Mouse (Mus musculus) ES-Bruce4 (cell line): ENCODE data around the gene Tgfb1i1. TPM values are rescaled to one million over a fixed set of nuclear protein-coding genes. Genes with fewer than 3 reads are reported as not detected.

Experiments used
- H3K27ac ChIP-seq: 2 replicates; pipeline ENCODE4 v1.5.1; 2012; ENCODE audit warnings: low read length, inconsistent platforms; ENCODE audit not compliant: insufficient read depth
- H3K27me3 ChIP-seq: 2 replicates; pipeline ENCODE4 v1.6.1; 2012; ENCODE audit warnings: mild to moderate bottlenecking, low read length, inconsistent platforms; ENCODE audit not compliant: control insufficient read depth, poor library complexity, insufficient read depth, severe bottlenecking
- H3K36me3 ChIP-seq: 2 replicates; pipeline ENCODE4 v1.6.1; 2012; ENCODE audit warnings: inconsistent platforms, mild to moderate bottlenecking, low read length, moderate library complexity; ENCODE audit not compliant: control insufficient read depth, poor library complexity, insufficient read depth, severe bottlenecking
- H3K4me1 ChIP-seq: one replicate; pipeline ENCODE4 v1.8.1; 2011; ENCODE audit warnings: low read length; ENCODE audit not compliant: control insufficient read depth, insufficient read depth
- H3K4me3 ChIP-seq: 2 replicates; pipeline ENCODE4 v1.5.1; 2011; ENCODE audit warnings: low read depth, mild to moderate bottlenecking, low read length
- H3K9ac ChIP-seq: 2 replicates; pipeline ENCODE4 v1.6.1; 2012; ENCODE audit warnings: low read depth, mild to moderate bottlenecking, inconsistent platforms; ENCODE audit not compliant: poor library complexity, severe bottlenecking
- H3K9me3 ChIP-seq: replicated peaks from 2 replicates; pipeline ENCODE4 v1.6.1; 2012; ENCODE audit warnings: mild to moderate bottlenecking, low read length, inconsistent platforms; ENCODE audit not compliant: control insufficient read depth, poor library complexity, insufficient read depth, severe bottlenecking
- CTCF ChIP-seq: IDR thresholded peaks from one replicate; pipeline ENCODE4 v1.8.1; 2011; ENCODE audit warnings: low read depth, low read length
- EP300 ChIP-seq: IDR thresholded peaks from 2 replicates; pipeline ENCODE4 v1.6.1; 2011; ENCODE audit warnings: low read depth, low read length; ENCODE audit not compliant: insufficient read depth
- POLR2A ChIP-seq: IDR thresholded peaks from one replicate; pipeline ENCODE4 v1.8.1; 2011; ENCODE audit warnings: low read length; ENCODE audit not compliant: insufficient read depth
- polyA plus RNA-seq: library from polyadenylated mRNA; stranded (reverse); fragments of >200 nt; gene quantifications from 2 replicates; pipeline ENCODE4 v1.2.4, GENCODE M21; 2011; ENCODE audit warnings: low read depth; ENCODE audit not compliant: missing spikeins, insufficient read depth, insufficient read length

Tgfb1i1 gene
- polyA plus RNA-seq, 1 experiment: 6.0 TPM

GRCm38 (mm10) chr7:128298481-128299342 lies 52.1 kb downstream of the Tgfb1i1 start:
- no peak overlapping the region for H3K4me3 ChIP-seq
- H3K9me3 ChIP-seq: no peaks in the 10 kb centered on the region
- H3K9ac ChIP-seq: peak overlapping the region; percentile 87
- TF ChIP-seq EP300: no peak
- TF ChIP-seq POLR2A: no peak
- TF ChIP-seq CTCF: no peak
- no peaks in the 10 kb centered on the region for H3K4me1 ChIP-seq
- H3K27ac ChIP-seq: no peak overlapping the region
- H3K27me3 ChIP-seq: no peaks in the 10 kb centered on the region
- no peaks in the 10 kb centered on the region for H3K36me3 ChIP-seq

DNA sequence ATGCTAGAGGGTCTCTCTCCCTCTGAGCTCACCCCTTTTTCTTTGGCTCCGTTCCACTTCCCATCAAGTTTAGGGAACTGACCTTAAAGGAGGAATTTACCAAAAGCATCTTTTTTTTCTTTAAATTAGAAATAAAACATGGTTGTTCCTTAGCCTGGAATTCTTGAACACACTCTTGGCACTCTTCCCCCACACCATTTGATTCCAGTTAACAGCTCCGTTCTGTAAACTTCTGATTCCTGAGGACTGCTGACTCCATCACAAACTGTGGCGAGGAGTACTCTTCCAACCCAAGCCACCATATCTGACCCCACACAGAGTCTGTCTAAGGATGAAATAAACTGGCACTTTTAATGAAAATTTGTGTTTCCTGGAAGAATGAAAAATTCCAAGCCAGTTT lies 54.3 kb downstream of the Tgfb1i1 start:
- Histone ChIP-seq H3K27ac (no peak overlapping the region), H3K36me3 (no peaks in the 10 kb centered on the region), H3K4me1 (no peaks in the 10 kb centered on the region), H3K27me3 (no peaks in the 10 kb centered on the region), H3K9ac (no peak overlapping the region), H3K9me3 (no peaks in the 10 kb centered on the region), H3K4me3 (no peak overlapping the region)
- TF ChIP-seq CTCF (no peak), POLR2A (no peak), EP300 (no peak)

GRCm38 (mm10) chr7:128302151-128302550 lies 55.5 kb downstream of the Tgfb1i1 start:
- Histone ChIP-seq H3K27me3 (no peaks in the 10 kb centered on the region), H3K36me3 (no peaks in the 10 kb centered on the region), H3K9ac (no peak overlapping the region), H3K27ac (no peak overlapping the region), H3K9me3 (no peaks in the 10 kb centered on the region), H3K4me1 (no peaks in the 10 kb centered on the region), H3K4me3 (no peak overlapping the region)
- TF ChIP-seq CTCF (no peak), POLR2A (no peak), EP300 (no peak)

GRCm38 (mm10) chr7:128304198-128304597 lies 57.6 kb downstream of the Tgfb1i1 start:
- H3K9me3 ChIP-seq: no peaks in the 10 kb centered on the region
- no peak overlapping the region for H3K4me3 ChIP-seq
- H3K9ac ChIP-seq: no peak overlapping the region
- H3K4me1 ChIP-seq: no peaks in the 10 kb centered on the region
- H3K27me3 ChIP-seq: no peaks in the 10 kb centered on the region
- no peak overlapping the region for H3K27ac ChIP-seq
- TF ChIP-seq EP300 (no peak), CTCF (no peak), POLR2A (no peak)
- no peaks in the 10 kb centered on the region for H3K36me3 ChIP-seq

DNA sequence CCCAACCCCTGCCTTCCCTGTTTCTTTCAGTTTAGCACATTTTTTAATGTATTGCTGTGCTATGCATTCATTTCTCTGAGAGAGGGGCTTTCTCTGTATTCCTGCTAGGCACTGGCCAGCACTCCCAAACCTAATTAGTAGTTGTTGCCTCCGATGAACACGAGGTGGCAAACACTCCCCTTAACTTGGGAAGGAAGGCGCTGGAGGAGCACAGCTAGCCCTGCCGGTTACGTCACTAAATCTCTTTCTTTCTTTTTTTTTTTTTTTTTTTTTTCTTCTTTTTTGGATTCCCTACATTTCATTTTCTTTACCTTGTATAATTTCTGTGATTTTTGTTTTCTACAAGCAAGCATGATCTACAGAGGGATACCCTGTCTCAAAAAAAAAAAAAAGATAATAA lies 58.3 kb downstream of the Tgfb1i1 start:
- Histone ChIP-seq H3K36me3 (no peaks in the 10 kb centered on the region), H3K9me3 (no peaks in the 10 kb centered on the region), H3K4me1 (no peaks in the 10 kb centered on the region), H3K4me3 (no peak overlapping the region), H3K27me3 (no peaks in the 10 kb centered on the region), H3K27ac (no peak overlapping the region), H3K9ac (no peak overlapping the region)
- TF ChIP-seq EP300 (no peak), CTCF (peak; percentile 37)

Other genes with a start within 250 kb of the Tgfb1i1 start
- gene Trim72, start 242.9 kb upstream of the Tgfb1i1 start, polyA plus RNA-seq: 0.56 TPM in 1 of 2 replicates, not detected in the other
- not detected in 2 replicates for gene Itgam, start 184.2 kb upstream of the Tgfb1i1 start, polyA plus RNA-seq
- not detected in 2 replicates for gene Gm49368, start 184.1 kb upstream of the Tgfb1i1 start, polyA plus RNA-seq
- not detected in 2 replicates for gene Itgax, start 117.3 kb upstream of the Tgfb1i1 start, polyA plus RNA-seq
- not detected in 2 replicates for gene Itgad, start 92.4 kb upstream of the Tgfb1i1 start, polyA plus RNA-seq
- gene Cox6a2, start 40.4 kb upstream of the Tgfb1i1 start, polyA plus RNA-seq: not detected in 2 replicates
- gene Armc5, start 9.5 kb upstream of the Tgfb1i1 start, polyA plus RNA-seq: 3.0 and 3.4 TPM in 2 replicates
- 1.3 and 1.5 TPM in 2 replicates for gene 9130023H24Rik, start 8.8 kb upstream of the Tgfb1i1 start, polyA plus RNA-seq
- not detected in 2 replicates for gene Slc5a2, start 18.8 kb downstream of the Tgfb1i1 start, polyA plus RNA-seq
- gene BC017158, start 51.4 kb downstream of the Tgfb1i1 start, polyA plus RNA-seq: 7.5 and 9.3 TPM in 2 replicates
- 6.0 and 6.3 TPM in 2 replicates for gene Rgs10, start 171.9 kb downstream of the Tgfb1i1 start, polyA plus RNA-seq
- gene Tial1, start 214.9 kb downstream of the Tgfb1i1 start, polyA plus RNA-seq: 134 and 152 TPM in 2 replicates